ENCODE assay signal across 8 mouse cellular contexts in genomic region chr6:71831581-71831960, GRCm38 (mm10). TPM values are rescaled to one million over a fixed set of nuclear protein-coding genes. Genes with fewer than 3 reads are reported as not detected.
DNase-seq lines count a peak whose midpoint lies in the region; ATAC-seq and TF ChIP-seq lines count a peak whose summit lies in the region.

No protein-coding gene starts in this region.

- peak; percentile 100 for ATAC-seq in forebrain, embryonic 15.5 days (replicated peaks)
- peak; percentile 96 for ATAC-seq in neutrophil, adult 5-6 weeks (ENCODE audit: extremely low read depth, insufficient number of reproducible peaks, low FRiP score, poor library complexity, severe bottlenecking)

- H3K27ac ChIP-seq in ES-E14 (ENCODE audit: insufficient read depth, low read depth, low read length, poor library complexity, severe bottlenecking), result peak overlapping the region; percentile 95
- peak overlapping the region; percentile 93 for H3K27ac ChIP-seq in forebrain, embryonic 15.5 days (replicated peaks)

- intact Hi-C loops in heart, postnatal 25 days (cut with DNase I), result loop anchor here (5.0 kb wide), 1 partner anchor 199 kb away; the partner anchor contains the start of gene Kdm3a

- no peaks in the 10 kb centered on the region for H3K27me3 ChIP-seq in forebrain, embryonic 15.5 days

- TF ChIP-seq CTCF in lung, adult 2 months (IDR thresholded peaks at IDR 0.05; ENCODE audit: insufficient read depth, low read length), result no peak

- no peaks in the 10 kb centered on the region for H3K36me3 ChIP-seq in ES-E14 (ENCODE audit: control insufficient read depth, insufficient read depth, low read length, poor library complexity, severe bottlenecking)
- H3K36me3 ChIP-seq in forebrain, embryonic 15.5 days, result peaks cover 15% of the 10 kb centered on the region; the same call in 1 of the 2 replicates

- TF ChIP-seq POLR2A in lung, adult 2 months (IDR thresholded peaks at IDR 0.05; ENCODE audit: borderline replicate concordance, extremely low read depth, low read depth, low read length), result no peak

- peak overlapping the region; percentile 98 for H3K9ac ChIP-seq in ES-E14 (ENCODE audit: insufficient read depth, low read depth, low read length, poor library complexity, severe bottlenecking)
- peak overlapping the region; percentile 85 for H3K9ac ChIP-seq in forebrain, embryonic 15.5 days (replicated peaks)

- in situ Hi-C loops in ES-E14 (cut with MboI; ENCODE audit: low sequenced_read_pairs in 2 of 2, unreplicated experiment in 2 of 2), result no loop called here

- WGBS in forebrain, embryonic 15.5 days, result 0% methylated on average over 21 of the region's 21 CpGs
- under 1% methylated on average over 21 of the region's 21 CpGs for WGBS in lung, adult 2 months

- H3K4me3 ChIP-seq in ES-E14 (ENCODE audit: insufficient read depth in 1 of 2, low read depth in 1 of 2, low read length in 2 of 2, poor library complexity in 1 of 2, severe bottlenecking in 1 of 2), result peak overlapping the region; percentile 87 to 96
- peak overlapping the region; percentile 98 for H3K4me3 ChIP-seq in forebrain, embryonic 15.5 days
- peak overlapping the region; percentile 99 for H3K4me3 ChIP-seq in lung, adult 2 months (replicated peaks; ENCODE audit: extremely low read depth, low read depth, low read length)

- DNase-seq in ES-E14 (ENCODE audit: low read depth, low spot score), result peak; percentile 93
- peak; percentile 97 for DNase-seq in cerebellum, adult 11-12 months
- peak; percentile 94 for DNase-seq in heart, postnatal 25 days (ENCODE audit: low spot score)
- DNase-seq in layer of hippocampus, adult 18-20 months (ENCODE audit: low spot score in 2 of 2), result peak; percentile 97 to 98
- DNase-seq in lung, adult 2 months, result peak; percentile 87
- peak; percentile 92 to 95 for DNase-seq in thymus, adult 18-20 months

- peak overlapping the region; percentile 78 for H3K4me2 ChIP-seq in forebrain, embryonic 15.5 days (replicated peaks)

- H3K4me1 ChIP-seq in ES-E14 (ENCODE audit: control insufficient read depth in 2 of 2, insufficient read depth in 2 of 2, low read length in 2 of 2, poor library complexity in 1 of 2), result peaks cover 0 to 8% of the 10 kb centered on the region in 2 experiments; a peak in 2 of 4 replicates
- peaks cover 21% of the 10 kb centered on the region for H3K4me1 ChIP-seq in forebrain, embryonic 15.5 days
- peaks cover 3% of the 10 kb centered on the region for H3K4me1 ChIP-seq in lung, adult 2 months (ENCODE audit: control insufficient read depth, insufficient read depth, low read length)

- H3K9me3 ChIP-seq in ES-E14 (ENCODE audit: control insufficient read depth, insufficient read depth, low read depth, low read length), result no peaks in the 10 kb centered on the region
- no peaks in the 10 kb centered on the region for H3K9me3 ChIP-seq in forebrain, embryonic 15.5 days

TF ChIP-seq in ES-E14, 5 proteins besides CTCF, POLR2A, EP300 and RAD21:
- 0 out of 2 replicates have a peak, but pooled peaks have one; percentile 2 for TF ChIP-seq MAFK (IDR thresholded peaks at IDR 0.05; ENCODE audit: insufficient read depth, low read depth, low read length)
- TF ChIP-seq CHD2 (IDR thresholded peaks at IDR 0.05; ENCODE audit: low read depth, low read length), result no peak
- peak; percentile 93 for TF ChIP-seq HCFC1 (IDR thresholded peaks at IDR 0.05; ENCODE audit: borderline replicate concordance, insufficient read depth, low read length)

RNA-seq across cellular contexts. Expression of gene Immt, which starts 0.4 kb away (rescaled TPM):
- 166 and 181 TPM in 2 replicates for total RNA-seq in ES-E14 (2012; rRNA removed)
- 149 and 151 TPM in 2 replicates for polyA plus RNA-seq in forebrain, embryonic 15.5 days (2015; fragmentation: Nextera tagmentation; extraction: Ambion mirVana)
- total RNA-seq in heart, postnatal 25 days (2021), result 100 to 1,000 TPM; 613 to 617 TPM
- 100 to 1,000 TPM; 132 to 141 TPM for total RNA-seq in layer of hippocampus, adult 18-20 months (2021)
- 26.4 and 33.5 TPM in 2 replicates for polyA plus RNA-seq in lung, adult 2 months (2012; rRNA removed)
- total RNA-seq in neutrophil, adult 5-6 weeks (2017), result 86.3 and 97.9 TPM in 2 replicates

RNA-seq across cellular contexts. Expression of gene Mrpl35, which starts 4.8 kb away (rescaled TPM):
- total RNA-seq in ES-E14 (2012; rRNA removed), result 27.4 and 34.0 TPM in 2 replicates
- polyA plus RNA-seq in forebrain, embryonic 15.5 days (2015; fragmentation: Nextera tagmentation; extraction: Ambion mirVana), result 37.7 and 41.0 TPM in 2 replicates
- 10 to 100 TPM; 54.6 to 58.2 TPM for total RNA-seq in heart, postnatal 25 days (2021)
- 10 to 100 TPM; 31.8 to 32.0 TPM for total RNA-seq in layer of hippocampus, adult 18-20 months (2021)
- 3.5 and 6.2 TPM in 2 replicates for polyA plus RNA-seq in lung, adult 2 months (2012; rRNA removed)
- total RNA-seq in neutrophil, adult 5-6 weeks (2017), result 2.8 and 6.2 TPM in 2 replicates

Comparison
In these comparisons a context has a peak if more than half of its experiments do, and no peak if none do; other contexts are left out.
1. Peak in every context shown above with its lines: DNase-seq, ATAC-seq, H3K4me3 ChIP-seq and H3K27ac ChIP-seq.